Mouse (Mus musculus) left cerebral cortex, adult 8-10 months (tissue): ENCODE measurements around the gene Txnrd3. TPM values are rescaled to one million over a fixed set of nuclear protein-coding genes. Genes with fewer than 3 reads are reported as not detected.

Experiments used
- DNase-seq, 2 experiments: peaks; one replicate each; pipeline ENCODE4 v3.0.0; 2022; ENCODE audit warnings: low spot score in 2 of 2
- total RNA-seq, 4 experiments: library from RNA; stranded (reverse); gene quantifications; 2 replicates each; pipeline ENCODE4 v1.2.4; 2022

The Txnrd3 gene
- total RNA-seq = 1 to 10 TPM; 4.7 to 5.9 (median 5.6) TPM

DNA sequence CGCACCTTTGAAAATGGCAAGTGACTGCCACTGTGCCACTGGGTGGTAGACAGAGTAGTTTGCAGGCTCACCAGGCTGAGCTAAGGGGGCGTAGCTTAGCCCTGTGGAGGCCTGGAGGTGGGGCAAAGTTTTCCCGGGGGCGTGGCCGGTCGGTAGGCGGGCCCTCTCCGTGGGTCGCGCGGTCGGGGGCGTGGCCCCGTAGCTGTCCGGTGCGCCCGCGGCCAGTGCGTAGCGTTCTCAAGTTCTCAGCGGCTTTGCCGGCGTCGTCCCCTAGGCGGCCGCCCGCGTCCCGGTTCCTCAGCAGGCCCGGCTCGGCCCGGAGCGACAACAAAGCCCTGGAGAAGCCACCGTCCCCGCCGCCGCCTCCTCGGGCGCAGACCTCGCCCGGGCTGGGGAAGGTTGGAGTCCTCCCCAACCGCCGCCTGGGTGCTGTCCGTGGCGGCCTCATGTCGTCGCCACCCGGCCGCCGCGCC lies at the start of gene Txnrd3:
Gene Txnrd3, plus strand, starts transcription at position 191 of the 473 bp plus-strand sequence.
- DNase-seq = peak; percentile 72 to 84

DNA sequence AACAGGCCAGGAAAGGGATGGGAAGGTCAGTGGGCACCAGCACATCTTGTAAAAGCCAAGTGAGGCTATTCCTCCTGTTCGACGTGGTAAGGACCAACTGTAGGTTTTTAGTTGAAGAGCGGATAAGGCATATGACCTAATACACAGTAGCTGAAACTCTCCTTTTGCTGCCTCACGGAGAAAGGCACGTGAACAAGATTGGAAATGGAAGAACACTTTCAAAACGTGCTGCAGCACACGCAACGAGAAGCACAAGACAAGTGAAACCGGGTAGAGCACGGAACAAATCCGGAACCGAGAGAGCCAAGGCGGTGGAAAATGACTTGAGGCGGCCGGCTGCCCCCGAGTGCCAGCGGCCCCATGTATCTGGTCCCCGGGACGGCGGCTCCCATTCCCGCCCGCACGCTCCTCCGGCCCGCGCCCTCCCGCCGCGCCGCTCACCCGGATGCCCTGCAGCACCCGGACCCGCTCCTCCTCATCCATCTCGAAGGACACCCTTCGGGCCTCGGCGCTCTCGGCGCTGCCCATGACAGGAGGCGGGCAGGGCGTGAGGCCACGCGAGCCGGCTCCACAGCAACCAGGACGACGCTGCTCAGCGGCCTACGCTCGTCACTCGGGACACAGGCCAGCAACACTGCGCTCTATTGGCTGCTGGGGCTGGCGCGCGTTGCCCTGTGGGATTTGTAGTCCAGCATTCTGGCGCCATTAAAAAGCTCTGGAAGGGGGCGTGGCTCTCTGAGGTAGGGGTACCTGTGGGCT lies 48.6 kb upstream of the Txnrd3 start, which contains the start of gene Chchd6:
Gene Chchd6, minus strand, starts transcription at position 635 of the 759 bp plus-strand sequence.
- peak; percentile 91 to 93 for DNase-seq

DNA sequence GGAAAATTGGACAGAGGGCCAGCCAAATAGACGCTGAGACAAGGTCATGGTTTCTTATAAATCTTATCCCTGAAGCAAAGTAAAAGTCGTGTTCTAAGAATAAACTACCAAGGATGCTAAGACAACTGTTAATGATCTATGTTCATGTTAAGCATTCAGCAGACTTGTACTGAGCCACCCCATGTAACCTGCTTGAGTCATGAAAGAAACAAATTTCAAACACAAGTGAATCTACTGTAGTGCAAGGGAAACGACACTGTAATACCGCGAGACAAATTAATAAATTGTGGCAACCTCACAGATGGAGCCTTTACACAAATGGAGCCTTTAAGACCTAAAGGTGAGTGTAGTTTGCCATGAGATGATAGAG lies 48.0 kb upstream of the Txnrd3 start:
- no peak for DNase-seq

DNA sequence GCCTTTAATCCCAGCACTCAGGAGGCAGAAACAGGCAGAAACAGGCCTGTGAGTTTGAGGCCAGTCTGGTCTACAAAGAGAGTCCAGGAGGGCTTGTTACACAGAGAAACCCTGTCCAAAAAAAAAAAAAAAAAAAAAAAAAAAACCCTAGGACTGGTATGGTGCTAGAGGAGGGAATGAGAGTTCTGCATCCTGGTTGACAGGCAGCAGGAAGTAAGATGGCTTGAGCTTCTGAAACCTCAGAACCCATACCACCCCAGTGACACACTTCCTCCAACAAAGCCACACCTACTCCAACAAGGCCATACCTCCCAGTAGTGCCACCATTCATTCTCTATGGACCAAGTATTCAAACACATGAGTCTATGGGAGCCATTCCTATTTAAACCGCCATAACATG lies 47.3 kb upstream of the Txnrd3 start:
- no peak for DNase-seq

DNA sequence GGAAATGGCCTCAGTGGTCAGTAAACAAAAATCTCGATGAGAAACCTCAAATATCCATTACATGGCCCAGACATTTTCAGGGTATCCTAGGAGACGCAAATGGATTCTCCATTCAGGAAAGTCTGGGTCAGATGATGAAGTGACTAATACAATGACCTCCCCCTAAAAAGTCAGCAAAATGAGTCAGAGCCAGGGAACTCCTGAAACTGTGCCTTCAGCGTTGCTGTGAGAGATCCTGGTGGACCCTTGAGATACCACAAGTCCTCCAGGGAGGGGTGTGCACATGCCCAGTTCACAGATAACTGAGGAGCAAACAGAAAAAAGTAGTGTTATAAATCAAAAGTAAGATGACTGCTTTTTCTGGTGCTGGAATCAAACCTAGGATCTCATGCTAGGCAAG lies 37.7 kb upstream of the Txnrd3 start:
- DNase-seq = no peak

DNA sequence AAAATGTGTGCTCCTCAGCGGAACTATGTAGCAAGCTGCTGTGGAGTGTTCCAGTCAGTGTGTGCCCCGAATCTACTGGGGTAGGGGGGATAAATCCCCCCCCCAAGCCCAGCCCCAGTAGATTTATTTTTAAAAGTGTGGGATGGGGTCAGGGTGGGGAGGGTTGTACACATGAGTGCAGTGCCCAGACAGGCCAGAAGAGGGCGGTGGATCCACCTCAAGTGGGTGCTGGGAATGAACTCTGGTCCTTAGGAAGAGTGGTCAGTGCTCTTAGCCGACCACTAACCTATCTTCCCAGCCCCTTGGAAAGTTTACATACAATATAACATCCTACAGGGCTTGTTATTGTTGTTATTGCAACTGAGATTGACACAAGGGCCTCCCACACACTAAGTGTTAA lies 35.8 kb upstream of the Txnrd3 start:
- DNase-seq = no peak

DNA sequence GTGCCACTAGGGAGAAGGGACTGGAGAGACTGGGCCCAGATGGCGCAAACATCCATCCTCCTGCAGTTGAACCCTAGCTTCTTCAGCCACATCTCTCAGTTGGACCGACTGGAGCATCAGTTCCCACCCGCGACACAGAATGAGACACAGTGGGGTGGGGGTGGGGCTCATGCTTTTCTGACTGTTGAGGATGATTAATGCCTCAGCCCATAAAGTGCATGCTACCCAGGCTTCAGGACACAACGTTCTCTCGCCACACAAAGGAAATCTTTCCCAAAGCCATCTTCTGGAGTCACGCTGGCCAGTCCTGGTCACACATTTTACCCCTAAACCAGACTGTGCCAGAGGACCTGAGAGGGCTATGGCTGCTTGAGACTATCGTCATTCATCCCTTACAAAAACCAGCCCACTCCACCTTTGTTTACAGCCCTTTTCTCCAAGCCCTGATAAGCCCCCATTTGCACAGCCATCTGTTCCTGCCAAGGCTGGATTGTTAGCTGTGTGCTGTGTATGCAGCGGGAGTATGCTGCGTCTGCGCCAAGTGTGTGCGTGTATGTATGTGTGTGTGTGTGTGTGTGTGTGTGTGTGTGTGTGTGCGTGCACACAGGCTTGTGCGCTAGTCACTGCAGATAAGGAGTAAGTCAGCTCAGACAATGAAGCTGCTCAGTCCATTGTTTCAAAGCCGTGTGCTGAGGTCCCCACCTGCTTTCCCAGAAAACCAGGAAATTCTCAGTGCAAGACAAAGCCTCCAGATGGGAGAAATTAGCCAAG lies 30.3 kb upstream of the Txnrd3 start:
- peak in 1 of 2 experiments; percentile 42 for DNase-seq

DNA sequence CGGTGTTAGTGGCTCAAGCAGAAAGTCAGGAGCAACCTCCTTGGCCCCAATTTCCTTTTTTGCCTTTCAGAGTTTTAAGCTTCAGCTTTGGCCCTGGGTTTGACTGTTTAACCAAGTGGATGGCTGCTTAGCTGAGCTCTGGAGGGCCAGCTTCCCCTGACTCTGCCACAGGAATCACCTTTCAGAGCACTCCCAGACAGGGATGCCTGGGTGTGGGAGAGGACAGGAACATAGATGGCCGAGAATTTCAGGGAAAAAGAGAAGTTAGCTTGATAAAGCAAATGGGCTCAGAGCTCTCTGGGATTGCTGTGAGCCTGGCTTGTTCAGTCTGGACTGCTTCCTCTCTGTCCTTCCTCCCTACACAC lies 29.7 kb upstream of the Txnrd3 start:
- DNase-seq = no peak

DNA sequence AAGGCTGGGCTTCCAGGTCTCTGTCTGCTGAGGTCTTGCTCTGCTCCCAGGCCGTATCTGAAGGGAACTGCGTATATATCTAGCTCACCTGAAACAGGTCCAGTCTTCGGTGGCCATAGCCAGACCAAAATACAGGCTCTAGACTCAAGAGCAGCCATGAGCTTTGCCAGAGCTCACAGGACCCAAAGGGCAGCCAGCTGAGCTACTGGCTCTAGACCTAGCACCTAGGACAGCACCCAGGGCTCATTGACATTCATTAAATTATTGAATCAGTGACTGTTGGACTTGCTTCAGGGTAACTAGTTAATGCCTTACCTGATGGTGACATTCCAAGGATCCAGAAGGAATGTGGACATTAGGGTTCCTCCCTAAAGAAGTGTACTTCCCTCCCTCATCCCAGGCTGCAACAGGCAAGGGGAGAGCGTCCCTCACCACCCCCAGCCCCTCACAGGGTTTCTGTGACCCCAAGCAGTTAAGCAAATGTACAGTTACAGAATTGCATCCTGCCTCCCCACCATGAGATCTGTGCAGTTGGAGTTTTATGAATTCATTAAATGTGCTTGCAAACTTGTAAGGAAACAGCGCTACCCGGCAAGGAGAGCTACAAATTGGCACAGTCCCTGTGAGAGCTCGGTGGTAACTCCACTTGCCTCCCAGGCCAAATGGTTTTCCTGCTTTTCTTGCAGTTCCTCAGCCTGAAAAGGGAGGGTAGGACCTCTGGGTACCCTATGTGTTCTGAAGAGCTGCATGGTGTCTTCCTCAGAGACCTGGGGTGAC lies 29.0 kb upstream of the Txnrd3 start:
- DNase-seq = no peak

DNA sequence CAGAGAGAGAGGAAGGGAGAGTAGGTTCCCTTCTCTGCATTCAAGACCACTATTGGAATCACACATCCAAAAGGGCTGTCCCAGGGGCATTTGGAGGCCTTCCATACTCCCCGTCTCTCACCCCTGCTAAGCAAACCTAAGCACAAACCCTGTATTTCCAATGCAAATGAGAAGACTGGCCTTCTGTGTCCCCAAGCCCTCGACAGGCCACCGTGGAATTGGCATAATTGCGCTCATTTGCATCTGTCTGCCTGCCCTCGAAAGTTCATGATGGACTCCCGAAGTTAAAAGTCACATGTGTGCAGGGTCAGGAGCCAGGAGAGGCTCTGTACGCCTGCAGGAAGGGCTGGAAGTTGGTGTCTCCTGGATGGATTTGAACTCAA lies 28.4 kb upstream of the Txnrd3 start:
- DNase-seq = no peak

DNA sequence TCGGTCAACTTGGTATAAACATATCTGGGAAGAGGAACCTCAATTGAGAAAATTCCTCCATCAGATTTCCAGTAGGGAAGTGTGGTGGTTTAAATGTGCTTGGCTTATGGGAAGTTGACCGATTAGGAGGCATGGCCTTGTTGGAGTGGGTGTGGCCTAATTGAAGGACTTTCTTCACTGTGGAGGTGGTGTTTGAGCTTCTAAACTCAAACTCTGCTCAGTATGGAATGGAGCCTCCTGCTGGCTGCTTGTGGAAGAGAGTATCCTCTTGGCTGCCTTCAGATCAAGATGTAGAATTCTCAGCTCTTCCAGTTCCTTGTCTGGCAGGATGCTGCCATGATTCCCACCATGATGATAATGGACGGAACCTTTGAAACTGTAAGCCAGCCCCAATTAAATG lies 21.1 kb upstream of the Txnrd3 start:
- DNase-seq = no peak

DNA sequence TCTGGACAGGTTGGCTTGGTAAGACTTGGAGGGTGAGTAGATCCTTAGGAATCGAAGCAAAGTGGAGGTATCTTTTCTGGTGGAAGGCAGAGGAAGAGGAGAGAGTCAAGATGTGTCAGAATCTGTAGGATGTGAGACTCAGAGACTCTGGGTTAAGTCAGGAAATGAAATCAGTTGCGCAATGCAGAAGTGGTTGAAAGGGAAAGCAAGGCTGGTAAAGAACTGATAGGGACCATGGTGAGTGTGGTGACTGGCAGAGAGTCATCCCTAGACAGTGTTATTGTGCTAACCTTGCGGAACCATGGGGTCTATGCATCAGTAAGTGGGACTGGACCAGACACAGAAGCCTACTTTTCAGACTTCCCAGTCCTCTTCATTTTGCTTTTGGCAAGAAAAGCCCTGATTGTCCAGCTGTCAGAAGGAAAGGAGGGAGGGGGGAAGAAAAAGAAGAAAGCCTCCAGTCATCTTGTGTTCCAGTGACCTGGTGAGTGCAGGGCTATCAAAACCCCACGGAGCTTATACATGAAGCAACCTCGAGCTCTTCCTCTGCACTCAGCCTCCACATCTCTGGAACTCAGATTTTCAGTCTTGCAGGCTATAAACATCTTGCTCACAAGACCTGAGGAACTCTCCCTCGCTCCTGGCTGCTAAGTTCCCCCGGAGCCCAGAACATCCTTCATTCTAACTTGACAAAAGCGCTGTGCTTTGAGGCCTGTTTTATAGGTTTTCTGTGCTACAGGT lies 15.6 kb upstream of the Txnrd3 start:
- no peak for DNase-seq

DNA sequence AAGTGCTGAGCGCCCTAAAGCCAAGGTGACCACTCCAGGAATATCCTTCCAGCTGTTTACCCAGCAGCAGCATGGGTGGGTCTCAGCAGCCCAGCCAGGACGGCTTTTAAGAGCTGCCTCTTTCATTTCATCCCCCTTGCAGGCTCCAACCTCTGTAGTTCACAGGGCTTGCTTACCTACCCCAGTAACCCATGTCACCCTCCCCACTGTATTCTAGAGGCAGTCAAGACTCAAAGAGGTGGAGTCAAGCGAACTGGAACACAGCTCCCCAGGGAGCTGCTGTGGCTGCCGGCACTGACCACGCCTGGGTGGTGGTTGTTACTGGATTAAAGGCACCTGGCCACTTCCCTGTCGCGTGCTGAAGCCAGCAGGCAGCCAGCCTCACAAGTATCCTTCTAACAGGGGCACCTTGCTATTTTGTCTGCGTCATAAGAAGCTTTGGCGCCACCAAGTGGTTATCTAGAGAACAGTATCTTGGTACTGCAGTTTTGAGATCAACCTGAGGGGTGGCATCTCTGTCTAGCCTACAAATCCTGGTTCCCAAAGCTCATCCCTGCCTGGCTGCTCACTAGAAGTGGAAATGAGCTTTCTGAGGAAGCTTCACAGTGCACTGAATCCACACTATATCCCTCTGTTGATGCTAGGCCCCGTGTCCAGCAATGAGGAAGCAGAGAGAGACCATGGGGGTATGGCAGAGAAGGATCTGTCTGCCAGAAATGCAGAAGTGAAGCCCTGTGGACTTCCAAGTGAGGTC lies 11.8 kb upstream of the Txnrd3 start:
- DNase-seq = peak; percentile 59 to 80

DNA sequence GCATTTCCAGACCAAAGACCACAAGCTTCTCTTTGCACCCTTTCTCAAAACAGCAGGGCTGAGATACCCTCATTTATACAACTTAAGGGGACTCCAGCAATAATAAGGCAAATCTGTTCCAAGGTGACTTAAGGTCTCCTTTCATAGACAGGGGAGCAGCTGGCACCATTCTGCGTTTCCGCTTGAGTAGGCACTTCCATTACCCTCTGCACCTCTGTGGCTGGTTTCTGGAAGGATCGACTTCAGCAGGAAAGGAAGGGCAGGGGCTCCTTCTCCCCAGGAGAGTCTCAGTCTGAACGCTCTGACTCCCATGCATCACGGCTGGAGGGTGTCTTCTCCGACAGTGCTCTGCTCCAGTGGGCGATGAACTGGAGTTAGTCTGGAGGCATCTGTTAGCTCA lies 10.7 kb upstream of the Txnrd3 start:
- DNase-seq = no peak

DNA sequence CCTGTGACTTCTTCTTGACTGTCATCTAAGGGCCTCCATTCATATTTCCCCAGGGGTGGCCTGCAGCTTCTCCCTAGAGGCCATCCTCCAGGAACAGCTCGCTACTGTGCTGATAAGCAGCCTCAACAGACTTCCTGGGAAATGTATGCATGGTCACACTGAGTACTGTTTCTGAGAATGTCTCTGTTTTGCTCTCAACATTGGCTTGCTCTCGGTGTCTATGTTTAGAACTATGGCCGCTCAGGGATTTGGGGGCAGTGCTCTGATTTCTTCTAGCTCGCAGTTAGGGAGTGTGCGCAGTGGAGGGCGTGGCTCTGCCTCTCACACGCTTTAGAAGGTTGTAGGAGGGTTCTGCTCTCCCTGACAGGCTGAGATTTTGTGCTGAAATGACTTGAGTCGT lies 9.4 kb upstream of the Txnrd3 start:
- DNase-seq = no peak

DNA sequence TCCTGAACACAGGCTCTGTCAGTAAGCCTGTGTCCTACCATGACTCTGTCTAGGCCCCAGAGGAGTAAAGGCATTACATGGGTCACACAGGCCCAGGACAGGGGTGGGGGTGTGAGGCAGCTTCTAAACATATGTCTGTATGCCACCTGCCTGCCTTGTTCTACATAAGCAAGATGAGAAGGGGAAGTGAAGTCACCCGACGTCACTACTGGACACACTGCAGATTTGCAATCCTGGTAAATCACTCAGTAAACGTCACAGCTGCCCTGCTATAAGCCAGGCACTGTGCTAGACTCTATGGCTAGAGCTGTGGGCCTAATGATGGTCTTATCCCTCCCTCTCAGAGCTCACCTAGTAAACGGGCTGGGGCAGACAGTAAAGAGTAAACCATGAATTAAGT lies 5.8 kb upstream of the Txnrd3 start:
- no peak for DNase-seq

DNA sequence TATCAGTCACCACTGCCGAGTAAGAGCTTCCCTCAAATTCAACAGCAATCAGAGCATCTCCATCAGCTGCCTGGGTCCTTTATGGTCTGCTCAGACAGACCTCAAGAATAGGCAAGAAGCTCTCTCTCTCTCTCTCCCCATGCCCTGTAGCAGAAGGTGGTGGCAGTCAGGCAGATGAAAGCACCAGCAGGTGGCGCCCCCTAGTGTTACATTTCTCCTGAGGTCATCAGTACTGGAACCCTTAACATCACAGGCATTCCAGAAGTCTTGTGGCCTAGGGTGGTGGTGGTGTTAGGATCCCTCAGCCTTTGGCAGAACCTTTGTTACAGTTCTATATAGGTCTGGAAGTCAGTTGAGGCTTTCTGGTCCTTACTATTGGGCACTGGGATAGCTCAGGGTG lies 4.8 kb upstream of the Txnrd3 start:
- no peak for DNase-seq

DNA sequence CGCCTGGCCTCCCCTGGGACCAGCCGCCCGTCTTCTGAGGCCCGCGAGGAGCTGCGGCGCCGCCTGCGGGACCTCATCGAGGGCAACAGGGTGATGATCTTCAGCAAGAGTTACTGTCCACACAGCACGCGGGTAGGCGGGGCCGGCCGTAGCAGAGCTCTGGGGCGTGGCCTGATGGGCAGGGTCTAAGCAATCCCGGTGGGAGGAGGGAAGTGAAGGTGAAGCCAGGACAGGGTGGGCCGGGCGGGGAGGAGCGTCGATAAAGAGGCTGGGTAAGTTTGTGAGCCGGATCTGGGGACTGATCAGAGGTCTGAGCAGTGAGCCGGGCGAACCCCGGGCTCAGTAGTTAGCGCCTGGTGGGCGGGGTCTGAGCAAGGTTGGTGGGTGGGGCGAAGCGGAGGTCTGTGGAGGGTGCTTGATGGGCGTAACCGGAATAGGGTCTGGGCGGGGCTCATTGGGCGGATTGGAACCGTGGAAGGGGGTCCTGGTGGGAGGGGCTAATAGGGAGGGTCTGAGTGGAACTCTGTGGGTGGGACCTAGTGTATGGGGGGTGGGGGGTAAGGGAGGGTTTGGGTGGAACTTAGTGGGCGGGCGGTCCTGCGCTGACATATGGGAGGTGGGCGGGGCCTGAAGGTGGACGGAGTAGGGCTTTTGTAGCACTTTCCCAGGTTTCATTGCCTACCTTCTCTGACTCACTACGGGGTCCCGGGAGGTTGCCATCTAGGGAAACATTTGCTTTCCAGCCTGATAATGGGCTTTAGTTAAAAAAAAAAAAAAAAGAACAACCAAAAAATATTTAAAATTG lies 685 bp downstream of the Txnrd3 start:
- peak; percentile 39 to 79 for DNase-seq

DNA sequence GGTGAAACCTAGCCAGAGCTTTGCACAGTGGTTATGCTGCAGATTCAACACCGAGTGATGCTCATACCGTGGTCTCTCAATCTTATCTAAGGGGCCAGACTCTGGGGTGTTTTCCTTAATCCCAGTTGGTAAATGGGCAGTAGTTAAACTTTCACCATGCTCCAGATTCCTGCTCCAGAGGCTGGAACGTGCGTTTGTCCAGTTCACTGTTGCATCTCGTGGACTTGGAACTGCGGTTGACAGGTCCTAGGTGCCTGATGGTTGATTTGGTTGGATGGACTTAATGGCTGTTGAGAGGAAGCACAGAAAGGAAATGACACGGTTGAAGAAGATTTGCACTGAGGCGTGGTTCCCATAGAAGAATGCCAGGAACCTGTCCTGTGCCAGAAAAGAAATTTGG lies 6.1 kb downstream of the Txnrd3 start:
- no peak for DNase-seq

DNA sequence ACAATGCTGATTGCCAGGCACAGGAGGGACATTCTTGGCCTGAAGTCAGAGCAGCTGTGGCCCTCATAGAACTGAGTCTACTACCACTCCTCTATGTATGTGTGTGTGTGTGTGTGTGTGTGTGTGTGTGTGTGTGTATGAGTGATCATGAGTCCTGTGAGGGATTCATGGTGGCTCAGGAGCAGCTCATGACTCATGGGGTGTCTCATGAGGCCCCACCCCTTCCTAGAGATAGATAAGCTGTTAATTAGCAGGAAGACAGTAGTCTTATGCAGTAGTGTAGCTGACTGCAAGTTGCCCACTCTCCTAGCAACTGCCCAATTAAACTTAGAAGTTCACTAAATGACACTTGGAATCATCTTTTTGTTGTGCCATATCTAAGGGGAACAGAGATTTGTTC lies 8.0 kb downstream of the Txnrd3 start:
- no peak for DNase-seq
